Mouse (Mus musculus) activated CD4-positive, CD25-positive, alpha-beta regulatory T cell, adult 4 months (primary cell): ENCODE results near the gene Tet1. TPM values are rescaled to one million over a fixed set of nuclear protein-coding genes. Genes with fewer than 3 reads are reported as not detected.

Experiments
- polyA plus RNA-seq, 2 experiments: library from polyadenylated mRNA; unstranded; fragments of 100-300 nt; shearing (Covaris generic); gene quantifications; one replicate each; pipeline ENCODE4 v1.2.1; 2017

The Tet1 gene
- polyA plus RNA-seq, 2 experiments from 2014 or later, result 5.1 to 6.3 TPM

Other genes starting within 250 kb of the Tet1 start
- gene Stox1, start 182.9 kb downstream of the Tet1 start, polyA plus RNA-seq, result 1 to 10 TPM; 1.5 TPM
- gene Ccar1, start 116.7 kb downstream of the Tet1 start, polyA plus RNA-seq, result 100 to 1,000 TPM; 111 to 132 TPM
- gene Slc25a16, start 11.6 kb upstream of the Tet1 start, polyA plus RNA-seq, result 1 to 10 TPM; 3.2 to 3.5 TPM
- 1 to 10 TPM; 4.6 to 5.2 TPM for gene Dna2, start 38.0 kb upstream of the Tet1 start, polyA plus RNA-seq
- 10 to 100 TPM; 35.9 to 36.7 TPM for gene Rufy2, start 71.2 kb upstream of the Tet1 start, polyA plus RNA-seq
- gene Hnrnph3, start 115.2 kb upstream of the Tet1 start, polyA plus RNA-seq, result 10 to 100 TPM; 66.3 to 75.6 TPM
- under 1 TPM in 1 of 2 experiments, not detected in 1; 0.44 TPM for gene Pbld2, start 115.3 kb upstream of the Tet1 start, polyA plus RNA-seq
- not detected for gene Pbld1, start 151.2 kb upstream of the Tet1 start, polyA plus RNA-seq
- not detected for gene Atoh7, start 190.7 kb upstream of the Tet1 start, polyA plus RNA-seq